Mouse (Mus musculus) lung, adult 2 months (tissue): Measurements from ENCODE around the gene Hoxb1.

Experiments used
- CTCF ChIP-seq: fragments of 200-500 bp; IDR thresholded peaks from 2 replicates; pipeline ENCODE4 v1.5.1; 2011; ENCODE audit warnings: mild to moderate bottlenecking, low read length, control low read depth; ENCODE audit not compliant: insufficient read depth
- POLR2A ChIP-seq: fragments of 200-500 bp; IDR thresholded peaks from 2 replicates; pipeline ENCODE4 v1.6.1; 2011; ENCODE audit warnings: low read depth, mild to moderate bottlenecking, control low read depth, low read length, borderline replicate concordance; ENCODE audit errors: extremely low read depth

GRCm38 (mm10) chr11:96374810-96375209 lies 9.3 kb downstream of the Hoxb1 start:
- TF ChIP-seq POLR2A (no peak), CTCF (no peak)
